In the genomic region with DNA sequence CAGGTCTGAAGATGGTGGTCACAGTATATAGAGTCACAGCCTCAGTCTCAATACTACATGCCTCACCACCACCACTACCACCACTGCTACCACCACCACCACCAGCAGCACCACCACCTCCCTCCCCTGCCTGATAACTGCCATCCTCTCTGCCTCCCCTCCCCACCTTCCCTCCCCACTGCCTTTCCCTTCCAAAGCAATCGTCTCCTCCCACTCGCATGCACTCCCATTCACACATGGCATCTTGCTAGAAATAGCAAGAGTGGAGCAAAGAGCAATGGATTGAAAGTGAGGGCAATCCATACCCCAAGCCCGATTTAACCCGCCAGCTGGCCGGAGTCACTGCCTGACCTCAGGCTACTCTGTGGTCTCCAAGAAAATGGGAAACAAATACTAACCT, we compare ENCODE assay signal across 14 mouse cellular contexts. TPM values are rescaled to one million over a fixed set of nuclear protein-coding genes. Genes with fewer than 3 reads are reported as not detected.
DNase-seq lines count a peak whose midpoint lies in the region; ATAC-seq lines count a peak whose summit lies in the region.
"Had no signal": no experiment of that assay in that cellular context is flagged by ENCODE, and none has a peak within 500 bp of the region (broad histone marks: within the 10 kb centered on the region; RNA-seq: fewer than 3 reads in every experiment).

No protein-coding gene starts in this region.

- H3K9ac ChIP-seq in heart, embryonic 13.5 days: no peak overlapping the region
- peak overlapping the region; percentile 87; the same call in 1 of the 2 replicates for H3K9ac ChIP-seq in hindbrain, embryonic 13.5 days
- peak overlapping the region; percentile 44 for H3K9ac ChIP-seq in midbrain, embryonic 16.5 days (ENCODE audit: low read depth, low read length)
- H3K9ac ChIP-seq: embryonic facial prominence, embryonic 15.5 days had no signal

- H3K27me3 ChIP-seq in heart, embryonic 13.5 days (replicated peaks): peaks cover 78% of the 10 kb centered on the region
- peaks cover 64% of the 10 kb centered on the region for H3K27me3 ChIP-seq in forebrain, embryonic 10.5 days (ENCODE audit: poor library complexity, severe bottlenecking)
- H3K27me3 ChIP-seq in hindbrain, embryonic 13.5 days: peaks cover 12% of the 10 kb centered on the region
- H3K27me3 ChIP-seq in midbrain, embryonic 16.5 days (ENCODE audit: control insufficient read depth, insufficient read depth, low read depth, low read length): no peaks in the 10 kb centered on the region

- WGBS in heart, embryonic 13.5 days: 29% methylated on average over 5 of the region's 5 CpGs
- WGBS in forebrain, embryonic 10.5 days: 51% methylated on average over 5 of the region's 5 CpGs
- 37% methylated on average over 5 of the region's 5 CpGs for WGBS in hindbrain, embryonic 13.5 days
- WGBS in midbrain, embryonic 16.5 days: 42% methylated on average over 5 of the region's 5 CpGs

- H3K4me3 ChIP-seq in heart, embryonic 13.5 days: no peak overlapping the region
- H3K4me3 ChIP-seq in forebrain, embryonic 10.5 days: peak overlapping the region; percentile 69; the same call in 1 of the 2 replicates
- peak overlapping the region; percentile 79 for H3K4me3 ChIP-seq in hindbrain, embryonic 13.5 days
- peak overlapping the region; percentile 69 for H3K4me3 ChIP-seq in midbrain, embryonic 16.5 days (ENCODE audit: low read depth, low read length)
- H3K4me3 ChIP-seq: embryonic facial prominence, embryonic 15.5 days had no signal

- peak overlapping the region; percentile 81; the same call in 1 of the 2 replicates for H3K4me2 ChIP-seq in heart, embryonic 13.5 days
- H3K4me2 ChIP-seq in hindbrain, embryonic 13.5 days: peak overlapping the region; percentile 81
- H3K4me2 ChIP-seq in midbrain, embryonic 16.5 days (ENCODE audit: low read length): peak overlapping the region; percentile 88

- no peaks in the 10 kb centered on the region for H3K36me3 ChIP-seq in heart, embryonic 13.5 days
- H3K36me3 ChIP-seq in forebrain, embryonic 10.5 days (replicated peaks): no peaks in the 10 kb centered on the region
- H3K36me3 ChIP-seq in hindbrain, embryonic 13.5 days: no peaks in the 10 kb centered on the region
- H3K36me3 ChIP-seq in midbrain, embryonic 16.5 days (ENCODE audit: control insufficient read depth, insufficient read depth, low read length): no peaks in the 10 kb centered on the region
- H3K36me3 ChIP-seq: embryonic facial prominence, embryonic 15.5 days had no signal

- DNase-seq in heart, adult 9 months (ENCODE audit: low spot score in 2 of 2): no peak
- no peak for DNase-seq in forebrain, embryonic 10.5 days (ENCODE audit: extremely low spot score, low spot score)
- DNase-seq in kidney, adult 11 months: no peak
- no peak for DNase-seq in kidney, postnatal 14 days
- DNase-seq in thymus, postnatal 0 days (ENCODE audit: low spot score): no peak
- DNase-seq: adrenal gland, adult 8-10 months; kidney, postnatal 10 days had no signal

- no peak for ATAC-seq in heart, embryonic 13.5 days (ENCODE audit: extremely low read depth, insufficient number of reproducible peaks, low FRiP score, low TSS enrichment)
- no peak for ATAC-seq in hindbrain, embryonic 13.5 days (ENCODE audit: low FRiP score)
- no peak for ATAC-seq in midbrain, embryonic 16.5 days
- ATAC-seq: lung, postnatal 0 days had no signal

- no peak overlapping the region for H3K27ac ChIP-seq in heart, embryonic 13.5 days (replicated peaks)
- no peak overlapping the region for H3K27ac ChIP-seq in forebrain, embryonic 10.5 days
- no peak overlapping the region for H3K27ac ChIP-seq in hindbrain, embryonic 13.5 days
- no peak overlapping the region for H3K27ac ChIP-seq in midbrain, embryonic 16.5 days (ENCODE audit: low read length)
- H3K27ac ChIP-seq: embryonic facial prominence, embryonic 15.5 days had no signal

- H3K4me1 ChIP-seq in heart, embryonic 13.5 days: peaks cover 48% of the 10 kb centered on the region
- peaks cover 53% of the 10 kb centered on the region for H3K4me1 ChIP-seq in forebrain, embryonic 10.5 days
- H3K4me1 ChIP-seq in hindbrain, embryonic 13.5 days (replicated peaks): peaks cover 62% of the 10 kb centered on the region
- H3K4me1 ChIP-seq in midbrain, embryonic 16.5 days (ENCODE audit: control insufficient read depth, insufficient read depth, low read length): peaks cover 19% of the 10 kb centered on the region

- H3K9me3 ChIP-seq in heart, embryonic 13.5 days: no peaks in the 10 kb centered on the region
- H3K9me3 ChIP-seq in forebrain, embryonic 10.5 days: no peaks in the 10 kb centered on the region
- no peaks in the 10 kb centered on the region for H3K9me3 ChIP-seq in hindbrain, embryonic 13.5 days
- no peaks in the 10 kb centered on the region for H3K9me3 ChIP-seq in midbrain, embryonic 16.5 days (replicated peaks; ENCODE audit: control insufficient read depth, low read length, poor library complexity, severe bottlenecking)
- H3K9me3 ChIP-seq: embryonic facial prominence, embryonic 15.5 days had no signal

RNA-seq across cellular contexts. Expression of a gene that starts 3.7 kb away (rescaled TPM):
- 0.28 and 0.29 TPM in 2 replicates for polyA plus RNA-seq in heart, embryonic 13.5 days (2015; fragmentation: Nextera tagmentation; extraction: Ambion mirVana)
- 5.0 and 5.2 TPM in 2 replicates for polyA plus RNA-seq in forebrain, embryonic 10.5 days (2016; fragmentation: Nextera tagmentation; extraction: Ambion mirVana)
- 39.7 and 41.2 TPM in 2 replicates for polyA plus RNA-seq in hindbrain, embryonic 13.5 days (2015; fragmentation: Nextera tagmentation; extraction: Ambion mirVana)
- polyA plus RNA-seq in midbrain, embryonic 16.5 days (2015; fragmentation: Nextera tagmentation; extraction: Ambion mirVana): 26.1 and 26.6 TPM in 2 replicates
- polyA plus RNA-seq in thymus, postnatal 0 days (2015; fragmentation: Nextera tagmentation; extraction: Ambion mirVana): not detected in 2 replicates
- polyA plus RNA-seq: liver, adult 2 months; spleen, adult 2 months had no signal
